Mouse (Mus musculus): ENCODE measurements around the gene Gm9803. TPM values are rescaled to one million over a fixed set of nuclear protein-coding genes. Genes with fewer than 3 reads are reported as not detected.

The Gm9803 gene
- 38.1 and 53.3 TPM in 2 replicates for polyA plus RNA-seq (2012)

GRCm38 (mm10) chr10:43523931-43524330 is at the start of gene Gm9803:
Gm9803 (plus strand) TSS chr10:43524084.

GRCm38 (mm10) chr10:43478751-43479435 is 45.0 kb upstream of the Gm9803 start, which contains the start of gene Bend3:
Bend3 (plus strand) TSS chr10:43478831.

GRCm38 (mm10) chr10:43540442-43541152 is 16.7 kb downstream of the Gm9803 start, which contains the start of gene 1700021F05Rik:
1700021F05Rik (minus strand) TSS chr10:43540994.

Other genes with a start within 250 kb of the Gm9803 start
- gene Bend3, start 45.3 kb upstream of the Gm9803 start, polyA plus RNA-seq (2012): 9.6 and 10.8 TPM in 2 replicates
- 11.3 and 11.5 TPM in 2 replicates for gene 1700021F05Rik, start 16.9 kb downstream of the Gm9803 start, polyA plus RNA-seq (2012)
- gene Cd24a, start 54.2 kb downstream of the Gm9803 start, polyA plus RNA-seq (2012): 153 and 185 TPM in 2 replicates